7 mouse cellular contexts compared by ENCODE assay signal in the genomic region with DNA sequence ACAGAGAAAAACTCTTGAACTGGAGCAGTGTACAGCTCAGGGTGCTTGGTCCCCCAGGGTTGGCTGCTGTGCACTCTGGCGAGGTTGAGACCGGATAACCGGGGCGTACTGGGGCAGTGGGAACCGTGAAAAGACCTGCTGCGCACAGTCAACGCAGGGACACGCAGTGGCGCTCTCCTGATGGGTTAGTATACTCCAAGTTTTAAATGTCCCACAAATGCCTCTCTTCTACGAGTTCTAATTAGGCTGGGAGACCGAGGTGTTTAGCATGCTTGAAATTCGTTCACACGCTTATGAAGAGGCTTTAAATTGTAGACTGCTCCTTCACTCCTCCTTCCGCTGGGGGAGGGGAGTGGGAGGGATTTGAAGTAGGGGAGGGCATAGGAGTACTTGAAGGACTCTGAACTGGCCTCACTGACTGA. TPM values are rescaled to one million over a fixed set of nuclear protein-coding genes. Genes with fewer than 3 reads are reported as not detected.
A peak's percentile ranks its signal among the peaks of the same experiment; 100 is the strongest.
DNase-seq lines count a peak whose midpoint lies in the region; ATAC-seq lines count a peak whose summit lies in the region.

No protein-coding gene starts in this region.

- no peaks in the 10 kb centered on the region for H3K9me3 ChIP-seq in hindbrain, embryonic 16.5 days (ENCODE audit: control insufficient read depth, low read length)
- no peaks in the 10 kb centered on the region for H3K9me3 ChIP-seq in liver, embryonic 12.5 days (replicated peaks)

- H3K36me3 ChIP-seq in hindbrain, embryonic 16.5 days (ENCODE audit: control insufficient read depth, insufficient read depth, low read length): no peaks in the 10 kb centered on the region
- H3K36me3 ChIP-seq in liver, embryonic 12.5 days: peaks cover 17% of the 10 kb centered on the region

- H3K4me2 ChIP-seq in hindbrain, embryonic 16.5 days (ENCODE audit: low read length): peak overlapping the region; percentile 97
- H3K4me2 ChIP-seq in liver, embryonic 12.5 days: peak overlapping the region; percentile 96

- 0% methylated on average over 14 of the region's 14 CpGs for WGBS in hindbrain, embryonic 16.5 days
- WGBS in liver, embryonic 12.5 days (ENCODE audit: insufficient replicate concordance): under 1% methylated on average over 14 of the region's 14 CpGs

- peak overlapping the region; percentile 27; the same call in 1 of the 2 replicates for H3K9ac ChIP-seq in hindbrain, embryonic 16.5 days (ENCODE audit: low read depth, low read length)
- H3K9ac ChIP-seq in liver, embryonic 12.5 days: peak overlapping the region; percentile 91

- no peak overlapping the region for H3K27ac ChIP-seq in hindbrain, embryonic 16.5 days (ENCODE audit: low read depth, low read length)
- H3K27ac ChIP-seq in liver, embryonic 12.5 days: peak overlapping the region; percentile 84

- DNase-seq in CD8-positive naive resting alpha-beta T cell, adult 2 months (ENCODE audit: low read depth in 2 of 2, low spot score in 2 of 2): peak; percentile 35 to 39
- peak; percentile 37 for DNase-seq in T-cell, adult 2 months (ENCODE audit: low spot score)
- DNase-seq in neural tube, embryonic 10.5 days (ENCODE audit: extremely low spot score, low spot score): peak; percentile 47
- no peak for DNase-seq in layer of hippocampus, adult 8-10 months (ENCODE audit: low spot score in 2 of 2)

- peaks cover 34% of the 10 kb centered on the region for H3K27me3 ChIP-seq in hindbrain, embryonic 16.5 days (replicated peaks; ENCODE audit: control insufficient read depth, insufficient read depth, low read length)
- peaks cover 8% of the 10 kb centered on the region for H3K27me3 ChIP-seq in liver, embryonic 12.5 days (replicated peaks)

- ATAC-seq in erythroid progenitor cell, adult 5-6 weeks (replicated peaks; ENCODE audit: low FRiP score, poor library complexity, severe bottlenecking): 0 out of 2 replicates have a peak, but pooled peaks have one; percentile 25
- no peak for ATAC-seq in hindbrain, embryonic 16.5 days
- no peak for ATAC-seq in liver, embryonic 12.5 days

- peak overlapping the region; percentile 66 for H3K4me3 ChIP-seq in hindbrain, embryonic 16.5 days (ENCODE audit: low read length)
- H3K4me3 ChIP-seq in liver, embryonic 12.5 days: peak overlapping the region; percentile 87

- peaks cover 34% of the 10 kb centered on the region for H3K4me1 ChIP-seq in hindbrain, embryonic 16.5 days (ENCODE audit: control insufficient read depth, insufficient read depth, low read depth, low read length)
- H3K4me1 ChIP-seq in liver, embryonic 12.5 days: peaks cover 51% of the 10 kb centered on the region

RNA-seq across cellular contexts. Expression of a gene that starts 1.1 kb away (rescaled TPM):
- 6.1 and 10.1 TPM in 2 replicates for total RNA-seq in erythroid progenitor cell, adult 5-6 weeks (2015; ENCODE audit: low replicate concordance)
- 8.9 and 11.6 TPM in 2 replicates for total RNA-seq in erythroid progenitor cell, adult 5-6 weeks (2017; ENCODE audit: low replicate concordance)
- 0.21 and 0.27 TPM in 2 replicates for polyA plus RNA-seq in hindbrain, embryonic 16.5 days (2015; fragmentation: Nextera tagmentation; extraction: Ambion mirVana)
- polyA plus RNA-seq in liver, embryonic 12.5 days (2016; fragmentation: Nextera tagmentation; extraction: Ambion mirVana): 3.6 and 4.1 TPM in 2 replicates
- 1 to 10 TPM in 2 of 4 experiments, under 1 TPM in 2; 0.87 to 2.5 (median 1.3) TPM for total RNA-seq in layer of hippocampus, adult 8-10 months (2022)

RNA-seq across cellular contexts. Expression of a gene that starts 48.4 kb away (rescaled TPM):
- total RNA-seq in erythroid progenitor cell, adult 5-6 weeks (2015; ENCODE audit: low replicate concordance): 5.9 and 11.9 TPM in 2 replicates
- 1.8 TPM in 1 of 2 replicates, not detected in the other for total RNA-seq in erythroid progenitor cell, adult 5-6 weeks (2017; ENCODE audit: low replicate concordance)
- 4.5 and 4.6 TPM in 2 replicates for polyA plus RNA-seq in hindbrain, embryonic 16.5 days (2015; fragmentation: Nextera tagmentation; extraction: Ambion mirVana)
- 1.6 and 2.3 TPM in 2 replicates for polyA plus RNA-seq in liver, embryonic 12.5 days (2016; fragmentation: Nextera tagmentation; extraction: Ambion mirVana)
- total RNA-seq in layer of hippocampus, adult 8-10 months (2022): 10 to 100 TPM; 10.4 to 12.9 (median 12.0) TPM

Comparison
In these comparisons a context has a peak if more than half of its experiments do, and no peak if none do; other contexts are left out.
1. DNase-seq: peak in CD8-positive naive resting alpha-beta T cell, adult 2 months (2 of 2), T-cell, adult 2 months (single experiment) and neural tube, embryonic 10.5 days (single experiment); none in layer of hippocampus, adult 8-10 months (0 of 2).